Mouse (Mus musculus) kidney, postnatal 14 days (tissue): ENCODE data around the gene Tmem117.

Experiments used
- DNase-seq: peaks from one replicate; pipeline ENCODE4 v3.0.0; 2022; ENCODE audit warnings: mixed read lengths

Gene Tmem117

DNA sequence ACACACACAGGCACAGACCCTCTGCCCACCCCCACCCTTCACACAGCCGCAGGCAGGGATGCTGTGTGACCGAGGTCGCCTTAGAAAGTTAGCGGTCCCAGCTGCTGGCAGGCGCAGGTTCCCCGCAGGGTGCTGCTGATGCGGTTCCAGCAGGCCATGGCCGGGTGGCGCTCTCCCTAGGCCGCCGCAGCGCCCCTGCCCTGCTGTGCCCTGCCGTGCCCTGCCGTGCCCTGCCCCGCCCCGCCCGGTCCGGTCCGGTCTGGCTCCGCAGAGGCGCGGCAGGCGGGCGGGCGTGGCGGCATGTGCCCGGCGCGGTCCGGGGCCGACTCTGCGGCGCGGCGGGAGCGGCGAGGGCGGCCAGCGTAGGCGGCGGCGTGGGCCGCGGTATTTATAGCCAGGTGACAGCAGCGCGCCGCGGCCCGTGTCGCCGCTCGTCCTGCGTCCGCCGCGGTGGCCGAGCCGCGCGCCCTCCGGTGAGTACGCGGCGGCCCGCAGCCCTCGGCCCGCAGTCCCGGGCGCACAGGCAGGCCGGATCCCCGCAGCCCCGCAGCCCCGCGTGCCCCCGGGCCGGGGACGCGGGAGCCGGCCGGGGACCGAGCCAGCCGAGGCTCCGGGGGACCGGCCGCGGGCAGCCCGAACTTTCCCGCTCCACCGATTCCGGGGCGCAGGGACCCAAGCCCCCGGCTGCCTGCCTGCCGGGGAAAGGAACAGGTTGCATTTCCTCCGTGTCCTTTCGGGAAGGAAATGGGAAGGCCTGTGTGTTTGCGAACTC is at the start of gene Tmem117:
Gene Tmem117, plus strand, starts transcription at position 403 of the 772 bp plus-strand sequence.
- peak; percentile 74 for DNase-seq

- peak; percentile 66 for DNase-seq
Observed at GRCm38 (mm10) chr15:94582000-94582593, 46.9 kb upstream of the Tmem117 start.

DNA sequence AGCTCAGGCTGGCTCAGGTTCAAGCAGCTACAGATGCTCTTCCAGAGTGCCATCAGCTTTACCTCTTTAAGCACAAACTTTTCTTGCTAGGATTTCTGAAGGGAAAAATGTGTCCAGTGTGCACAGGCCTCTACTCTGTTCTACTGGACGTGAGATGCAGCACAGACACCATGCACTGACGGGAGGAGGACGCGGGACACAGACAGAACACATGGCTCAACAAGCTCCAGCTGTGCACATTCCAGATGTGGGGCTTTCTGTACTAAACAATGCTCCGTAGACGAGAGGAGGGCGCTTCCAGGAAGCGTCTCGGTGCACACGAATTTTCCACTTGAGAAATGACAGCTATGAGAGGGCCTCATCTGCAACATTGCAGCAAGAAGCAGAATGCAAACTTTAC is 45.9 kb upstream of the Tmem117 start:
- no peak for DNase-seq

- no peak for DNase-seq
Observed at GRCm38 (mm10) chr15:94584738-94585137, 44.3 kb upstream of the Tmem117 start.

DNA sequence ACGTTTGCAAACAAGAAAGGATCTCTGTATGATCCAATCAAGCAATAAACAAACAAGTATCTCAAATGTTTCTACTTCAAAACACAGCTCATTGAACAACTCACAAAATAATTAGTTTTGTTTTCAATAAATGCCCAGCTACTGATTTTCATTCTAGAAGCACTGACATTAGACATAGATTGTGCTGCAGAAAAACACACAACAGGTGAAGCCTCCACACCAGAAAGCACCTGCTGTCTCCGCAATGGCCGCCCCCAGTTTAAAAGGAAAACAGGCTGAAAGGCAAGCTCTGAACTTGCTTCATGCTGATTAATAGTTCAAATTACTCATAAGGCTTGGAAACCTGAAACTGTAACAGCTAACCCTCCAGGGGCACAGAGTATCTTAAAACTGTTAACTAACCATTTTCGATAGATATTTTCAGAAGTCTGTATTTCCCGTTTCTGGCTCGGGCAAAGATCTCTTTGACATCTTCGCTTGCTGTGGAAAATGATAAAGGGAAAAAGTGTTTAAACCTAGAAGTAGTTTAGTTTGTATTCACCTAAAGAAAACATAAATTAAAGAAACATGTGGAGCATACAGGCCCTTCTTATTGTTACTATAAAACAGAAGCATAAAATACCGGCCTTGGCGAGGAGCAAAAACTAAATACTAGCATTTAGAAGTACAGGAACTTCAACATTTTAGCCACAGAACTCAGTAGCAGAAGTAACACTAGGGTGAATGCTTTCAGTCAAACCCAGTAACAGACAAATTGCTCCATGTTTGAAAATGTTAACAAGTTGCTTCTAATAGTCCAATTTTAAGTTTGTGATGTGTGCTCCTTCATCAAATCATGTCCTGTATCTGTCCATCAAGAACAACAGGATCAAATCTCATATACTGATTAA is 41.0 kb upstream of the Tmem117 start:
- DNase-seq: no peak

DNA sequence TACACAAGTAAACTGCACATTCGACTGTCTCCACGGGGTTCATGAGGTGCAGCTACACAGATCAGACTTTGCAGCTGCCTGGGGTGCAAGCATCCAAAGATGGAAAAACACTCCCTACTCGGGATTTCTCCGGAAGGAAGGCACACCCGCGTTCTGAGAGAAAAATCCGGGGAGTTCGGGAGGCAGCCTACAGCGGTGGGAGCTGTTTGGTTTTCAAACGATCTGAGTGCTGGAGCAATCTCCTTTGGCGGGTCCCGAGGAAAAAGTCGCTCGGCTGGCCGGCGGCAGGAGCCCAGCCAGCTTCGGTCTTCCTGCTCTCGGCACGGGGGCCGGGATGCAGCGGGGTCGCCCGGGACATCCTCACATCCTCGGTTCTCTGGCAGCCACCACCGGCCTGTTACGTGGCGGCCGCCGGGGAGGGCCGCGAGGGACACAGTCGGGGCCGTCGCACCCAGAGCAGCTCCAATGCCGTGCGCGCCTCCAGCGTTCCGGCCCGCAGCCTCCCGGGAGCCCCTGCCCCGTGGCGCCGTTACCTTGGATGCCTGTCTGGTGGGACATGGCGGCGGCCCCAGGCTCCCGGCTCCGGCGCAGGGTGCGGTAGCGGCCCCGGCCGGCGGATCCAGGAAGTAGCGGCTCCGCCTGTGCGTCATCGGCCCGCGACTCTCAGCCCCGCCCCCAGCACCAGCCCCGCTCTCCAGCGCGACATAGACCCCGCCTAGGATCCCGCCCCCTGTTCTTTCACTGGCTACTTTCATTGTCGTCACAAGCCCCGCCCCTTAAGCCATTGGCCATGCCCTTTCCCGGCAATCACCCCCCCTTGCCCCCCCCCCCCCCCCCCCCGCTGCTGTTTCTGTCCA is 39.6 kb upstream of the Tmem117 start, which contains the start of gene Twf1:
Gene Twf1, minus strand, starts transcription at position 671 of the 857 bp plus-strand sequence.
- DNase-seq: peak; percentile 99

DNA sequence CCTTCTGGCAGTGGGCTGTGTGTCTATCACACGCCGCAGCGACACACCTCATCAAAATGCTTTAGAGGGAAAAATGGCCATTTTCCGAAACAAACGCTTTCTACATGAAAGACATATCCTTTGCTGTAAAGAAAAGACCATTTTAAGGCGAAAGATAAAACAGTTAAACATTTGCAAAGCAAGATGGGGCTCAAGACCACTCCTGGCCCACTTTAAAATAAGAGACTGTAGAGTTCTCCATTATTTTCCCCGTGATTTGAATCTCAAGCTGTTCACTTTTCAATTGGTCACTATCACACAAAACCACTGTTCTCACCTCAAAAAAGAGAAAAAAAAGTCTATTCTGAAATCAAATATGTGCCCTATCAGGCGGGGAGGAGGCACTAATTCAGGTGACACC is 38.9 kb upstream of the Tmem117 start:
- DNase-seq: no peak

DNA sequence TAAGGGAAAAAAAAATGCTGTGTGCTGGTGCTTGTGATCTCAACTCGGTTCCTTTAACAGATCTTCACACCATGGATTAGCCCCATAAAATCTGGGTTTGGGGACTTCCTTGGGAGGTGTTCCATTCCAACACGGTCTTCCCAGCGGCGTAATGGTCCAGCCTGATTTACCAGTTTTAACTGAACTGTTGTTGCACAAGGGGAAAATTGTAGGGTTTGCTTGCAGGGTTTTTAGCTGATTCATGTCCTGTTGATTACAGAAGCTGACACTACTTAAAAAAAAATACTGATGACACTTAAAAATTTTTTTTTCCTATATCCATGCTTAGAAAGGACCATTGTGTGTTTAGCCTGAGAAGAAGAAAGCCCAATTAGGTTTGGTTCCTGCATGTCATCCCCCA is 37.7 kb upstream of the Tmem117 start:
- no peak for DNase-seq

GRCm38 (mm10) chr15:94593586-94593985 is 35.4 kb upstream of the Tmem117 start:
- DNase-seq: peak; percentile 65

DNA sequence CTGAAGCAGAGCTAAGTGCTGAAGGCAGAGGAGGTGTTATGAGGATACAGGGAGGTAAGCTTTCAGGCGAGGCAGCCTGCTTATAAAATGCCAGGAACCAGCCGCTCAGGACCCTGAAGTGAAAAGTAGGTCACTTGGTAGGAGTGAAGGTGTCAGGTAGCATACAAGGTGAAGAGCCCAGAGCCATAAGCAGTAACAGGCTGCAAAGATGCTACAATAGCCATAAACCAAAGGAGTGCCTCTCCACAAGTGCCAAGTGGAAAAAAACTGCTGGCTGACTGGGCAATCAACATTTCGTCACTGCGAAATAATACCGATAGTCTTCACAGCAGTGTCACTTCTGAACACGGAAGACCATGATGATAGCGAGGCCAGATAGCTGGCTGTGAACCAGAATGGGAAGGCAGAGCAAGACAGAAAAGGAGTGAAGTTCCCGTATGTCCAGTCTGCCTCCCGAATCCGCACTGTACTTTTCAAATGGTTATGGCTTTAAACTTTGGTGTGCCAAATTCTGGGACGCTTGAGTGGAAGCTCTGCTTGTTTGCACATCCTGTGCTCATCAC is 28.8 kb upstream of the Tmem117 start:
- DNase-seq: no peak

GRCm38 (mm10) chr15:94601339-94601738 is 27.7 kb upstream of the Tmem117 start:
- DNase-seq: peak; percentile 68

- no peak for DNase-seq
Observed at GRCm38 (mm10) chr15:94602441-94602840, 26.6 kb upstream of the Tmem117 start.

DNA sequence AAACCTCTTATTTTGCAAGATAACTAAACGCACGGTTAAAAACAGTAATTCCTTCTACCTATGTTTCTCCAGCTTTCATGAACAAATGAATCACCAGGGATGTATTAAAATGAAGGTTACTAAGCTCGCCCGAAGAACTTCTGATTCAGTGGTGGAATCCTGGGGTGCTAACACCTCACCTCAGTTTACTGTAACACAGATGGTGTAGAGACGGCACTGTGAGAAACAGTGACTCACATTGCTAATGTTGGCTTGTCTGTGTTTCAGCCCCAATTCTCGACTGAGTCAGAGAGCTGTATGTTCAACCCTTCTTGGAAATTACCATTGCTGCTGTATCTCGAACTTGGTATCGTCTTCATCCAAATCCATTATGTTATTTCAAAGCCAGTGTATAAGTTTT is 21.3 kb upstream of the Tmem117 start:
- no peak for DNase-seq

- no peak for DNase-seq
Observed at GRCm38 (mm10) chr15:94616036-94616435, 13.0 kb upstream of the Tmem117 start.

- DNase-seq: no peak
Observed at GRCm38 (mm10) chr15:94620909-94621308, 8.1 kb upstream of the Tmem117 start.

- DNase-seq: no peak
Observed at GRCm38 (mm10) chr15:94628463-94628829, 586 bp upstream of the Tmem117 start.

DNA sequence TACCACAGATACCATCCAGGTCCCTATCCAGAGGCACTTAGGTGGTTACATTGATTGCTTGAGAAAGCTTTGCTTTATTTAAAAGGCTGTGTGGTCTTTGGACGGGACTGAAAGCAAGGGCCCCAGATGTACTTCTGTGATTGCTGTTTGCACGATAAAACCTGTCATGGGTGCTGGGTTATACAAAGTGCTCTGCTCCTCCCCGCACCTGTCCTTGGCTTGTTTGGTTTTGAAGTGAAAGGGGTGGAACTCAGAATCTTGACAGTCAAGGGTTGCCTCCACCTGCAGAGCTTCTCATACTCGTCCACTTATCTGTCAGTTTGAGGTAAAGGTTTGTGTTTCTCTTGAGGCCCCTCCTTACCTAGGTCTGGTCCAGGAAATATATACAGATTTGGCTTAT is 1.5 kb downstream of the Tmem117 start:
- no peak for DNase-seq

- no peak for DNase-seq
Observed at GRCm38 (mm10) chr15:94634524-94634923, 5.5 kb downstream of the Tmem117 start.

DNA sequence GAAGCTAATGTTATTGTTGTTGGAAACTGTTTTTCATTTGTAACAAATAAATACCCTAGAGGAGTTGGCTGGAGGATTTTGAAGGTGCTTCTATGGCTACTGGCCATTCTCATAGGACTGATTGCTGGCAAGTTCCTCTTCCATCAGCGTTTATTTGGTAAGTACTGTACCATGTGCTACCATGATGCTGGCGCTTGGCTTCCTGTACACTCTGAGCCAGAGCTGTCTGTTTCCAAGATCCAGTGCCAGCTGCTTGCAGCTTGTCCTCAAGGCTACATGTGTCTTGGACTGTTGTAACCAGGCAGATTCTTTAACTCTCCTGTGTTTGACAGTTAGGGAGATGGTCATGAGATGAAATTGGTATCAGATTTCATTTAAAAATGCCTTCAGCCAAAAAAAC is 9.2 kb downstream of the Tmem117 start:
- DNase-seq: no peak

GRCm38 (mm10) chr15:94639126-94639525 is 10.1 kb downstream of the Tmem117 start:
- peak; percentile 42 for DNase-seq

DNA sequence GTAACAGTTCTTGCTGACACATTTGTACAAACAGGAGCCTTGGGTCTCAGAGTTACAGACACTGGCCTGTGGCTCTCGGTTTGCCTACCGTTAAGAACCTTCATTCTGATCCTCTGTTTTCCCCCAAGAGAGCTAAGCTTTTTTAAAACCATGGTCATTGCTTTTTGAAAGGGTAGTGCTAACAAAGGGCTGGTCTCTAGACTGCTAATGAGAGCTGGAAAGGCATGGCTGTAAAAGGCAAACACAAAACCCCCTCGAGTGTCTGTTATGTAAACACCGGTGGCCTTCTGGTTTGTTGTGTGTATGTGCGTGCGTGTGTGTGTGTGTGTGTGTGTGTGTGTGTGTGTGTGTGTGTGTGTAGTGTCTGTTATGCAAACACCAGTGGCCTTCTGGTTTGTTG is 17.0 kb downstream of the Tmem117 start:
- DNase-seq: no peak

GRCm38 (mm10) chr15:94648430-94648829 is 19.4 kb downstream of the Tmem117 start:
- DNase-seq: no peak
